Mouse (Mus musculus): Measurements from ENCODE around the gene 5730409E04Rik. TPM values are rescaled to one million over a fixed set of nuclear protein-coding genes. Genes with fewer than 3 reads are reported as not detected.
A peak's percentile ranks its signal among the peaks of the same experiment; 100 is the strongest.

Gene 5730409E04Rik
- polyA plus RNA-seq, 1 experiment from 2014 or later, result 1.5 TPM

GRCm38 (mm10) chr4:126620349-126620874, 10.8 kb downstream of the 5730409E04Rik start:
- ATAC-seq (replicated peaks; ENCODE audit: extremely low read depth, insufficient read depth, low FRiP score), result no peak
- no peaks in the 10 kb centered on the region for H3K9me3 ChIP-seq (replicated peaks; ENCODE audit: control insufficient read depth, low read length)
- H3K9ac ChIP-seq (ENCODE audit: low read length), result peak overlapping the region; percentile 18; the same call in 1 of the 2 replicates
- H3K4me3 ChIP-seq (ENCODE audit: low read length), result peak overlapping the region; percentile 40
- H3K27me3 ChIP-seq (ENCODE audit: control insufficient read depth, insufficient read depth, low read length), result peaks cover 29% of the 10 kb centered on the region
- H3K27ac ChIP-seq (ENCODE audit: low read length), result no peak overlapping the region
- no peaks in the 10 kb centered on the region for H3K4me1 ChIP-seq (ENCODE audit: control insufficient read depth, insufficient read depth, low read length)
- H3K4me2 ChIP-seq (ENCODE audit: low read depth, low read length), result peak overlapping the region; percentile 59
- 24% methylated on average over 13 of the region's 13 CpGs for WGBS
- H3K36me3 ChIP-seq (ENCODE audit: control insufficient read depth, insufficient read depth), result no peaks in the 10 kb centered on the region

- Histone ChIP-seq H3K4me3 (ENCODE audit: low read length) (peak overlapping the region; percentile 41), H3K4me1 (ENCODE audit: control insufficient read depth, insufficient read depth, low read length) (0 out of 2 replicates have a peak, but pooled peaks cover 3% of the 10 kb centered on the region), H3K4me2 (ENCODE audit: low read depth, low read length) (peak overlapping the region; percentile 63), H3K36me3 (ENCODE audit: control insufficient read depth, insufficient read depth) (no peaks in the 10 kb centered on the region), H3K27me3 (ENCODE audit: control insufficient read depth, insufficient read depth, low read length) (no peaks in the 10 kb centered on the region), H3K27ac (ENCODE audit: low read length) (no peak overlapping the region), H3K9ac (ENCODE audit: low read length) (peak overlapping the region; percentile 28; the same call in 1 of the 2 replicates), H3K9me3 (replicated peaks; ENCODE audit: control insufficient read depth, low read length) (no peaks in the 10 kb centered on the region)
- no peak; the same call in 1 of the 2 replicates for ATAC-seq (replicated peaks; ENCODE audit: extremely low read depth, insufficient read depth, low FRiP score)
- 2% methylated on average over 23 of the region's 23 CpGs for WGBS
These were observed 17.5 kb downstream of the 5730409E04Rik start for GRCm38 (mm10) chr4:126627021-126627681.

- Histone ChIP-seq H3K9ac (ENCODE audit: low read length) (no peak overlapping the region), H3K4me3 (ENCODE audit: low read length) (no peak overlapping the region), H3K27me3 (ENCODE audit: control insufficient read depth, insufficient read depth, low read length) (peaks cover 8% of the 10 kb centered on the region; the same call in 1 of the 2 replicates), H3K4me2 (ENCODE audit: low read depth, low read length) (no peak overlapping the region), H3K9me3 (replicated peaks; ENCODE audit: control insufficient read depth, low read length) (no peaks in the 10 kb centered on the region), H3K27ac (ENCODE audit: low read length) (no peak overlapping the region), H3K4me1 (ENCODE audit: control insufficient read depth, insufficient read depth, low read length) (0 out of 2 replicates have a peak, but pooled peaks cover 2% of the 10 kb centered on the region), H3K36me3 (ENCODE audit: control insufficient read depth, insufficient read depth) (no peaks in the 10 kb centered on the region)
- ATAC-seq (replicated peaks; ENCODE audit: extremely low read depth, insufficient read depth, low FRiP score), result no peak
- 42% methylated on average over 2 of the region's 2 CpGs for WGBS
These were observed 22.3 kb downstream of the 5730409E04Rik start for GRCm38 (mm10) chr4:126631922-126632321.

GRCm38 (mm10) chr4:126632668-126633067, 23.1 kb downstream of the 5730409E04Rik start:
- WGBS, result 63% methylated on average over 3 of the region's 3 CpGs
- H3K9me3 ChIP-seq (replicated peaks; ENCODE audit: control insufficient read depth, low read length), result no peaks in the 10 kb centered on the region
- ATAC-seq (replicated peaks; ENCODE audit: extremely low read depth, insufficient read depth, low FRiP score), result no peak
- H3K27ac ChIP-seq (ENCODE audit: low read length), result no peak overlapping the region
- no peak overlapping the region for H3K4me2 ChIP-seq (ENCODE audit: low read depth, low read length)
- no peak overlapping the region for H3K9ac ChIP-seq (ENCODE audit: low read length)
- no peaks in the 10 kb centered on the region for H3K36me3 ChIP-seq (ENCODE audit: control insufficient read depth, insufficient read depth)
- H3K27me3 ChIP-seq (ENCODE audit: control insufficient read depth, insufficient read depth, low read length), result peaks cover 8% of the 10 kb centered on the region; the same call in 1 of the 2 replicates
- no peaks in the 10 kb centered on the region for H3K4me1 ChIP-seq (ENCODE audit: control insufficient read depth, insufficient read depth, low read length)
- no peak overlapping the region for H3K4me3 ChIP-seq (ENCODE audit: low read length)

- Histone ChIP-seq H3K4me1 (ENCODE audit: control insufficient read depth, insufficient read depth, low read length) (no peaks in the 10 kb centered on the region), H3K9me3 (replicated peaks; ENCODE audit: control insufficient read depth, low read length) (no peaks in the 10 kb centered on the region), H3K27me3 (ENCODE audit: control insufficient read depth, insufficient read depth, low read length) (peaks cover 13% of the 10 kb centered on the region), H3K36me3 (ENCODE audit: control insufficient read depth, insufficient read depth) (no peaks in the 10 kb centered on the region), H3K4me3 (ENCODE audit: low read length) (no peak overlapping the region), H3K27ac (ENCODE audit: low read length) (no peak overlapping the region), H3K4me2 (ENCODE audit: low read depth, low read length) (no peak overlapping the region), H3K9ac (ENCODE audit: low read length) (no peak overlapping the region; the same call in 1 of the 2 replicates)
- no peak for ATAC-seq (replicated peaks; ENCODE audit: extremely low read depth, insufficient read depth, low FRiP score)
- WGBS, result 27% methylated on average over 11 of the region's 11 CpGs
These were observed 26.7 kb downstream of the 5730409E04Rik start for GRCm38 (mm10) chr4:126636330-126636729.

GRCm38 (mm10) chr4:126637446-126637845, 27.8 kb downstream of the 5730409E04Rik start:
- H3K36me3 ChIP-seq (ENCODE audit: control insufficient read depth, insufficient read depth), result no peaks in the 10 kb centered on the region
- no peak overlapping the region for H3K4me3 ChIP-seq (ENCODE audit: low read length)
- no peaks in the 10 kb centered on the region for H3K4me1 ChIP-seq (ENCODE audit: control insufficient read depth, insufficient read depth, low read length)
- no peak for ATAC-seq (replicated peaks; ENCODE audit: extremely low read depth, insufficient read depth, low FRiP score)
- H3K4me2 ChIP-seq (ENCODE audit: low read depth, low read length), result no peak overlapping the region
- no peak overlapping the region for H3K9ac ChIP-seq (ENCODE audit: low read length)
- no peak overlapping the region for H3K27ac ChIP-seq (ENCODE audit: low read length)
- no peaks in the 10 kb centered on the region for H3K9me3 ChIP-seq (replicated peaks; ENCODE audit: control insufficient read depth, low read length)
- H3K27me3 ChIP-seq (ENCODE audit: control insufficient read depth, insufficient read depth, low read length), result peaks cover 15% of the 10 kb centered on the region
- 57% methylated on average over 4 of the region's 4 CpGs for WGBS

- Histone ChIP-seq H3K4me2 (ENCODE audit: low read depth, low read length) (no peak overlapping the region), H3K4me1 (ENCODE audit: control insufficient read depth, insufficient read depth, low read length) (no peaks in the 10 kb centered on the region), H3K9ac (ENCODE audit: low read length) (no peak overlapping the region), H3K27me3 (ENCODE audit: control insufficient read depth, insufficient read depth, low read length) (peaks cover 15% of the 10 kb centered on the region), H3K27ac (ENCODE audit: low read length) (no peak overlapping the region), H3K9me3 (replicated peaks; ENCODE audit: control insufficient read depth, low read length) (no peaks in the 10 kb centered on the region), H3K4me3 (ENCODE audit: low read length) (no peak overlapping the region), H3K36me3 (ENCODE audit: control insufficient read depth, insufficient read depth) (no peaks in the 10 kb centered on the region)
- 48% methylated on average over 7 of the region's 7 CpGs for WGBS
- ATAC-seq (replicated peaks; ENCODE audit: extremely low read depth, insufficient read depth, low FRiP score), result no peak
These were observed 29.7 kb downstream of the 5730409E04Rik start for GRCm38 (mm10) chr4:126639339-126639738.

- no peak overlapping the region for H3K4me3 ChIP-seq (ENCODE audit: low read length)
- no peak for ATAC-seq (replicated peaks; ENCODE audit: extremely low read depth, insufficient read depth, low FRiP score)
- no peak overlapping the region for H3K4me2 ChIP-seq (ENCODE audit: low read depth, low read length)
- H3K9ac ChIP-seq (ENCODE audit: low read length), result no peak overlapping the region
- WGBS, result 35% methylated on average over 9 of the region's 9 CpGs
- no peak overlapping the region for H3K27ac ChIP-seq (ENCODE audit: low read length)
- no peaks in the 10 kb centered on the region for H3K36me3 ChIP-seq (ENCODE audit: control insufficient read depth, insufficient read depth)
- H3K27me3 ChIP-seq (ENCODE audit: control insufficient read depth, insufficient read depth, low read length), result peaks cover 7% of the 10 kb centered on the region; the same call in 1 of the 2 replicates
- H3K9me3 ChIP-seq (replicated peaks; ENCODE audit: control insufficient read depth, low read length), result no peaks in the 10 kb centered on the region
- H3K4me1 ChIP-seq (ENCODE audit: control insufficient read depth, insufficient read depth, low read length), result no peaks in the 10 kb centered on the region
These were observed 32.3 kb downstream of the 5730409E04Rik start for GRCm38 (mm10) chr4:126641901-126642300.

- no peak for ATAC-seq (replicated peaks; ENCODE audit: extremely low read depth, insufficient read depth, low FRiP score)
- Histone ChIP-seq H3K9me3 (replicated peaks; ENCODE audit: control insufficient read depth, low read length) (no peaks in the 10 kb centered on the region), H3K36me3 (ENCODE audit: control insufficient read depth, insufficient read depth) (no peaks in the 10 kb centered on the region), H3K4me3 (ENCODE audit: low read length) (no peak overlapping the region), H3K27me3 (ENCODE audit: control insufficient read depth, insufficient read depth, low read length) (peaks cover 10% of the 10 kb centered on the region; the same call in 1 of the 2 replicates), H3K4me1 (ENCODE audit: control insufficient read depth, insufficient read depth, low read length) (no peaks in the 10 kb centered on the region), H3K27ac (ENCODE audit: low read length) (no peak overlapping the region), H3K9ac (ENCODE audit: low read length) (no peak overlapping the region), H3K4me2 (ENCODE audit: low read depth, low read length) (no peak overlapping the region)
- 56% methylated on average over 4 of the region's 4 CpGs for WGBS
These were observed 34.2 kb downstream of the 5730409E04Rik start for GRCm38 (mm10) chr4:126643815-126644214.

Data from heart, embryonic 16.5 days (tissue).